Mouse (Mus musculus): ENCODE results near the gene Tmem88b. TPM values are rescaled to one million over a fixed set of nuclear protein-coding genes. Genes with fewer than 3 reads are reported as not detected.
"Not testable (repeated sequence)": the region's sequence is repeated elsewhere in the genome, so short reads cannot be mapped to it uniquely, and the experiment has no call there.

Gene Tmem88b
- polyA plus RNA-seq, 1 experiment from 2014 or later: 0.92 TPM

- no peak for DNase-seq (ENCODE audit: low spot score)
- ATAC-seq (ENCODE audit: low read depth): no peak
- WGBS: 72% methylated on average over 2 of the region's 2 CpGs
These were observed 8.1 kb upstream of the Tmem88b start for GRCm38 (mm10) chr4:155793730-155794129.

GRCm38 (mm10) chr4:155791240-155791933, 5.7 kb upstream of the Tmem88b start:
- no peaks in the 10 kb centered on the region for H3K4me1 ChIP-seq (ENCODE audit: control insufficient read depth, insufficient read depth, low read length)
- H3K4me2 ChIP-seq (ENCODE audit: low read depth, low read length): no peak overlapping the region
- no peak overlapping the region for H3K4me3 ChIP-seq (ENCODE audit: low read depth, low read length)
- ATAC-seq (ENCODE audit: low read depth) (no peak), DNase-seq (ENCODE audit: low spot score) (no peak)
- H3K9ac ChIP-seq (ENCODE audit: low read depth, low read length): no peak overlapping the region
- no peaks in the 10 kb centered on the region for H3K9me3 ChIP-seq (ENCODE audit: control insufficient read depth, low read length)
- no peak overlapping the region; the same call in 1 of the 2 replicates for H3K27ac ChIP-seq (replicated peaks; ENCODE audit: low read depth, low read length)
- no peaks in the 10 kb centered on the region for H3K36me3 ChIP-seq (ENCODE audit: control insufficient read depth, insufficient read depth, low read length)
- H3K27me3 ChIP-seq (replicated peaks; ENCODE audit: control insufficient read depth, insufficient read depth, low read length): no peaks in the 10 kb centered on the region
- 70% methylated on average over 23 of the region's 24 CpGs for WGBS

More at GRCm38 (mm10) chr4:155793730-155794129, 8.1 kb upstream of the Tmem88b start:
- no peaks in the 10 kb centered on the region for H3K4me1 ChIP-seq (ENCODE audit: control insufficient read depth, insufficient read depth, low read length)
- no peak overlapping the region for H3K9ac ChIP-seq (ENCODE audit: low read depth, low read length)
- no peak overlapping the region for H3K4me3 ChIP-seq (ENCODE audit: low read depth, low read length)
- no peaks in the 10 kb centered on the region for H3K27me3 ChIP-seq (replicated peaks; ENCODE audit: control insufficient read depth, insufficient read depth, low read length)
- H3K9me3 ChIP-seq (ENCODE audit: control insufficient read depth, low read length): no peaks in the 10 kb centered on the region
- H3K36me3 ChIP-seq (ENCODE audit: control insufficient read depth, insufficient read depth, low read length): no peaks in the 10 kb centered on the region
- no peak overlapping the region for H3K27ac ChIP-seq (replicated peaks; ENCODE audit: low read depth, low read length)
- H3K4me2 ChIP-seq (ENCODE audit: low read depth, low read length): no peak overlapping the region

- Histone ChIP-seq H3K4me3 (ENCODE audit: low read depth, low read length) (no peak overlapping the region), H3K36me3 (ENCODE audit: control insufficient read depth, insufficient read depth, low read length) (no peaks in the 10 kb centered on the region), H3K4me1 (ENCODE audit: control insufficient read depth, insufficient read depth, low read length) (no peaks in the 10 kb centered on the region), H3K9me3 (ENCODE audit: control insufficient read depth, low read length) (no peaks in the 10 kb centered on the region), H3K27ac (replicated peaks; ENCODE audit: low read depth, low read length) (no peak overlapping the region; the same call in 1 of the 2 replicates), H3K4me2 (ENCODE audit: low read depth, low read length) (no peak overlapping the region), H3K27me3 (replicated peaks; ENCODE audit: control insufficient read depth, insufficient read depth, low read length) (no peaks in the 10 kb centered on the region), H3K9ac (ENCODE audit: low read depth, low read length) (no peak overlapping the region)
- ATAC-seq (ENCODE audit: low read depth) (no peak), DNase-seq (ENCODE audit: low spot score) (peak; percentile 20)
- 57% methylated on average over 3 of the region's 3 CpGs for WGBS
These were observed 5.0 kb upstream of the Tmem88b start for GRCm38 (mm10) chr4:155790650-155791161.

GRCm38 (mm10) chr4:155790021-155790489, 4.4 kb upstream of the Tmem88b start, which contains the start of gene Ankrd65:
TSS of gene Ankrd65 (plus strand) at chr4:155790439.
- no peaks in the 10 kb centered on the region for H3K36me3 ChIP-seq (ENCODE audit: control insufficient read depth, insufficient read depth, low read length)
- H3K4me3 ChIP-seq (ENCODE audit: low read depth, low read length): no peak within 1 kb of the TSS
- H3K27me3 ChIP-seq (replicated peaks; ENCODE audit: control insufficient read depth, insufficient read depth, low read length): no peaks in the 10 kb centered on the region
- 88% methylated on average over 1 of the region's 3 CpGs for WGBS
- no peaks in the 10 kb centered on the region for H3K9me3 ChIP-seq (ENCODE audit: control insufficient read depth, low read length)
- no peak within 1 kb of the TSS for H3K4me2 ChIP-seq (ENCODE audit: low read depth, low read length)
- H3K27ac ChIP-seq (replicated peaks; ENCODE audit: low read depth, low read length): no peak within 1 kb of the TSS; the same call in 1 of the 2 replicates
- no peaks in the 10 kb centered on the region for H3K4me1 ChIP-seq (ENCODE audit: control insufficient read depth, insufficient read depth, low read length)
- ATAC-seq (ENCODE audit: low read depth) (no peak), DNase-seq (ENCODE audit: low spot score) (no peak)
- no peak within 1 kb of the TSS for H3K9ac ChIP-seq (ENCODE audit: low read depth, low read length)

GRCm38 (mm10) chr4:155788833-155789232, 3.2 kb upstream of the Tmem88b start:
- H3K4me2 ChIP-seq (ENCODE audit: low read depth, low read length); DNase-seq (ENCODE audit: low spot score); H3K9me3 ChIP-seq (ENCODE audit: control insufficient read depth, low read length); H3K4me3 ChIP-seq (ENCODE audit: low read depth, low read length); H3K27me3 ChIP-seq (replicated peaks; ENCODE audit: control insufficient read depth, insufficient read depth, low read length); H3K4me1 ChIP-seq (ENCODE audit: control insufficient read depth, insufficient read depth, low read length); H3K36me3 ChIP-seq (ENCODE audit: control insufficient read depth, insufficient read depth, low read length); H3K27ac ChIP-seq (replicated peaks; ENCODE audit: low read depth, low read length); ATAC-seq (ENCODE audit: low read depth); H3K9ac ChIP-seq (ENCODE audit: low read depth, low read length): not testable (repeated sequence)
- WGBS: 79% methylated on average over 4 of the region's 4 CpGs

GRCm38 (mm10) chr4:155788300-155788699, 2.6 kb upstream of the Tmem88b start:
- H3K9me3 ChIP-seq (ENCODE audit: control insufficient read depth, low read length): no peaks in the 10 kb centered on the region
- no peak for DNase-seq (ENCODE audit: low spot score)
- H3K4me2 ChIP-seq (ENCODE audit: low read depth, low read length): no peak overlapping the region
- peaks cover 5% of the 10 kb centered on the region; the same call in 1 of the 2 replicates for H3K4me1 ChIP-seq (ENCODE audit: control insufficient read depth, insufficient read depth, low read length)
- ATAC-seq (ENCODE audit: low read depth): no peak
- H3K27ac ChIP-seq (replicated peaks; ENCODE audit: low read depth, low read length): no peak overlapping the region
- no peak overlapping the region for H3K4me3 ChIP-seq (ENCODE audit: low read depth, low read length)
- H3K36me3 ChIP-seq (ENCODE audit: control insufficient read depth, insufficient read depth, low read length): no peaks in the 10 kb centered on the region
- no peaks in the 10 kb centered on the region for H3K27me3 ChIP-seq (replicated peaks; ENCODE audit: control insufficient read depth, insufficient read depth, low read length)
- 82% methylated on average over 3 of the region's 3 CpGs for WGBS
- no peak overlapping the region for H3K9ac ChIP-seq (ENCODE audit: low read depth, low read length)

- Histone ChIP-seq H3K4me1 (ENCODE audit: control insufficient read depth, insufficient read depth, low read length) (peaks cover 6% of the 10 kb centered on the region; the same call in 1 of the 2 replicates), H3K9ac (ENCODE audit: low read depth, low read length) (no peak overlapping the region), H3K36me3 (ENCODE audit: control insufficient read depth, insufficient read depth, low read length) (no peaks in the 10 kb centered on the region), H3K4me2 (ENCODE audit: low read depth, low read length) (no peak overlapping the region), H3K9me3 (ENCODE audit: control insufficient read depth, low read length) (no peaks in the 10 kb centered on the region), H3K27me3 (replicated peaks; ENCODE audit: control insufficient read depth, insufficient read depth, low read length) (no peaks in the 10 kb centered on the region), H3K27ac (replicated peaks; ENCODE audit: low read depth, low read length) (no peak overlapping the region), H3K4me3 (ENCODE audit: low read depth, low read length) (no peak overlapping the region)
- ATAC-seq (ENCODE audit: low read depth) (no peak), DNase-seq (ENCODE audit: low spot score) (no peak)
- 75% methylated on average over 7 of the region's 10 CpGs for WGBS
These were observed 428 bp downstream of the Tmem88b start for GRCm38 (mm10) chr4:155785246-155785645.

- H3K4me1 ChIP-seq (ENCODE audit: control insufficient read depth, insufficient read depth, low read length): peaks cover 6% of the 10 kb centered on the region; the same call in 1 of the 2 replicates
- ATAC-seq (ENCODE audit: low read depth) (peak; percentile 81), DNase-seq (ENCODE audit: low spot score) (peak; percentile 92)
- H3K27me3 ChIP-seq (replicated peaks; ENCODE audit: control insufficient read depth, insufficient read depth, low read length): no peaks in the 10 kb centered on the region
- peak overlapping the region; percentile 81 for H3K4me2 ChIP-seq (ENCODE audit: low read depth, low read length)
- H3K9ac ChIP-seq (ENCODE audit: low read depth, low read length): peak overlapping the region; percentile 90
- peak overlapping the region; percentile 68 for H3K4me3 ChIP-seq (ENCODE audit: low read depth, low read length)
- H3K27ac ChIP-seq (replicated peaks; ENCODE audit: low read depth, low read length): peak overlapping the region; percentile 82
- WGBS: 0% methylated on average over 51 of the region's 52 CpGs
- no peaks in the 10 kb centered on the region for H3K9me3 ChIP-seq (ENCODE audit: control insufficient read depth, low read length)
- no peaks in the 10 kb centered on the region for H3K36me3 ChIP-seq (ENCODE audit: control insufficient read depth, insufficient read depth, low read length)
These were observed 1.5 kb downstream of the Tmem88b start for GRCm38 (mm10) chr4:155784081-155784701.

Measured in embryonic facial prominence, embryonic 14.5 days (tissue).